Mouse (Mus musculus): ENCODE results near the gene Hcrtr2. TPM values are rescaled to one million over a fixed set of nuclear protein-coding genes. Genes with fewer than 3 reads are reported as not detected.

Gene Hcrtr2
- 1 to 10 TPM; 3.0 to 3.5 TPM for total RNA-seq (2021)

DNA sequence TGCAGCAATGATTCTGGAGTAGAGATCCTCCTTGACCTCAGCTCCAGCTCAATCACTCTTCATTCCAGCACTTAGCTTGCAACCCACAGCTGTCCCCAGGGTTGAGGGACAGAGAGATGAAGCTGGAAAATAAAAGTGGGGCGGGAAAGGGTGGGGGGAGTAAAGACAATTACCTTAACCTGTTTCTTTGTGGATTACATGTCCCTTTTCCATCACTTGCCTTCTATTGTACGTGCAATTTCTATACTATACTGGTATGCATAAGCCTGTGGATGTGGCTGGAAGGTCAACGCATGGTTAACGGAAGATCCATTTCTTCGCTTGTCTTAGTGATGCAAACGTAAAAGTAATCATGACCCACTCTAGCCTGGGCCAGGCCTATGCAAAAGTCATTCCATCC lies at the start of gene Hcrtr2:
Gene Hcrtr2, minus strand, starts transcription at position 101 of the 400 bp plus-strand sequence.
- DNase-seq (ENCODE audit: low spot score in 2 of 2), result no peak
- intact Hi-C loops (cut with DNase I), result no loop called here

DNA sequence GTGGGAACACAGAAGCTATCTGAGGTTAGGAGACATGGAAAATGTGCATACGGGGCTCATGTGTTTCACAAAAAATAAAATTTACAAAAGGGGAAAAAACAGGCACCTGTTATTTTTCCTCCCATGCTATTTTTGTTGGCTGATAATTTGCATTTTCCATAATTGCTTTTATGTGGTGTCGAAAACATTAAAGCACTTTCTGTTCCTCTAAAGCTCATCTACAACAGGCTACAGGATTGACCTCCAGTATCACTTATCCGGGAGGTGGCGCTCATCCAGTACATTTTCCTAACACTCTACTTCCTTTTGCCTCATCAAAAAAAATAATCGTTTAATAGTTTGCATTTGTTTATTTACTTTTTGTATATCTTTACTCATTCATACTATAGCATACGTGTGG lies 41.2 kb upstream of the Hcrtr2 start:
- DNase-seq (ENCODE audit: low spot score in 2 of 2), result no peak
- intact Hi-C loops (cut with DNase I), result no loop called here

DNA sequence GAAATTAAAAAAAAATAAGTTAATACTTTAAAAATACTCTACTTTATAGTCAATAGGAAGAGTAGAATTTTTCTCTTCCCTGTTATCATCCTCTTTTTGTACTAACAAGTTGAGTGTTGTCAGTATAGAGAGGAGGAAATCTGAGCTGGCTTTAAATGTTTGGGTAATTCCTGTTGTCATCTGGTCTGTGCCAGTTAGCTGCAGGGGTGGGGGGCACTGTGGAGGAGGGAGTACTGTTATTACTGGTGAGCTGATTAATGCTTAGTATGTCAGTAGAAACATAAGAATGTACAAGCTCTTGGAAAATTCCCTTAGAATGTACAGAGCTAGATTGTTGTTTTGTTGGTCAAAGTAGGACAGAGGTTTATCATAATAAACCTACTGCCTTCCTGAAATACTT lies 36.7 kb upstream of the Hcrtr2 start:
- DNase-seq (ENCODE audit: low spot score in 2 of 2), result no peak
- intact Hi-C loops (cut with DNase I), result no loop called here

DNA sequence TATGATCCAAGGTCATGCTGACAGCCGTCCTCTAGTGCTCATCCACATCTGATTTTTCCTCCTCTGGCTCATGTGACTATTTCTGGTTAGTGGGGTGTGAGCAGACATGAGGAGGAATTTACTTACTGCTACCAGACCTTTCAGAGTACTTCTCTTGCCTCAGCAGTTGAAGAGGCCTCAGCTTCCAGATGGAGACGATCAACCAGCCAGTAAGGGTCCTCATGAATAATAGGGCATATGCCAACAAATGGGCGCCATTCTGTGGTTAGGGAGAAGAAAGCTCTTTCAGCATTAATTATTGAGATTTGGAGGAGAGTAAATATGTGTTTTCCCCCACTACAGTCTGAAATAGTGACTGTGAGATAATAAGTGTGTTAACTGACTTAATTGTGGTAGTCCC lies 28.7 kb upstream of the Hcrtr2 start:
- DNase-seq (ENCODE audit: low spot score in 2 of 2), result no peak
- intact Hi-C loops (cut with DNase I), result no loop called here

DNA sequence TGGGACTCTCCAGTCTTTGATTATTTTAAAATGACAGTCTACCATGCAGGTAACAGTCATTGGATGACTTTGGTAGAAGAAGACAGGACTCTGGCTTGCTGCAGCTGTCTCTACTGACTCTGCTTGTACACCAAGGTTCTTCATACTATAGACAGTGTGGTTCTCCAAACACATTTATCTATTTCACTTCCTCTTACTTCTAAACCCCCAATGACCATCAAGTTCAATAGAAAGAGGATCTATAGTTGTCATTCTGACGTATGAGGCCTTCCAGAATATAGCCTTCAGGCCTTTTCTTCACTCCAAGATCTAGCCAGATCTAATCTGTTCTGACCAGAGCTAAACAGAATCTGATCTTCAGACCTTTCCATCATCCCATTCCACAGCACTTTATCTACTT lies 23.6 kb upstream of the Hcrtr2 start:
- no peak for DNase-seq (ENCODE audit: low spot score in 2 of 2)

DNA sequence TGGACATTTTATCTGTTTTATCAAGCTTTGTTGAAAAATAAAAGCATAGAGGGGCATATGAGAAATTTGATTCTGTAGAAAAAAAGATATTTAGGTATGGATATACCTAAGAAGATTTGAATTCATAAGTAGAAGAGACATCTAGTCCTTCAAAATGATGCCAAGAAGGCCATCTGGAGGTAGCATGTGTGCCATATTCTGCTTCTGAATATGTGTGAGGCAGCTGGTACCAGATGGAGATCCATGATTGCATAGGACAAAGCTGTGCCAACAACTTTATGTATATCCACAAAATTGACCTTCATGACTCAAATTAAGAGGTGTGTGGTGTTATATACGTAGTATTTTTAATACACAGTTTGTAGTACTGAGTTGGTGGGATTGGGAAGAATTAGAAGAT lies 7.4 kb upstream of the Hcrtr2 start:
- peak; percentile 10 to 83 for DNase-seq (ENCODE audit: low spot score in 2 of 2)
- intact Hi-C loops (cut with DNase I), result no loop called here

More for the DNA sequence above, 23.6 kb upstream of the Hcrtr2 start:
- intact Hi-C loops (cut with DNase I), result no loop called here

DNA sequence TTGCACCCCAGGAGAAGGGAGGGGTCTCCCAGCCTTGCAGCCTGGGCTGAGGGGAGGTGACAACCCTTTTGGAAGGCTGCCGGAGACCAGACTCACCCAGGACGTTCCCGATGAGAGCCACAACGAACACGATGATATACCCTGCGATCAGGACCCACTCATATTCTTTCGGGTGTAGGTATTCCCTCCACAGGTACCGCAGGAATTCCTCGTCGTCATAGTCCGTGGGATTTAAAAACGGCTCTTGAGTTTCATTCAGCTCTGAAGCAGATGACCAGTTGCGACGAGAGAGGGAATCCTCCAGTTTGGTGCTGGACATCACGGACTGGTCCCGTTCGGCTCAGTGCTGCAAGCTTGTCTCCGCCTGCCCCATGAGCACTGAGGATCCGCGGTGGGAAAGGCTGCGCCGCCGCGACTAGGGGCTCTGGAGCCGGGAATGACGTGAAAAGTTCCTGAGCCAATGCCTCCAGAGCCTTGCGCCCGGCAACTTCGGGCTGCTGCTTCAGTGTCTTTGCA lies 412 bp downstream of the Hcrtr2 start:
- peak; percentile 32 to 33 for DNase-seq (ENCODE audit: low spot score in 2 of 2)
- intact Hi-C loops (cut with DNase I), result no loop called here

DNA sequence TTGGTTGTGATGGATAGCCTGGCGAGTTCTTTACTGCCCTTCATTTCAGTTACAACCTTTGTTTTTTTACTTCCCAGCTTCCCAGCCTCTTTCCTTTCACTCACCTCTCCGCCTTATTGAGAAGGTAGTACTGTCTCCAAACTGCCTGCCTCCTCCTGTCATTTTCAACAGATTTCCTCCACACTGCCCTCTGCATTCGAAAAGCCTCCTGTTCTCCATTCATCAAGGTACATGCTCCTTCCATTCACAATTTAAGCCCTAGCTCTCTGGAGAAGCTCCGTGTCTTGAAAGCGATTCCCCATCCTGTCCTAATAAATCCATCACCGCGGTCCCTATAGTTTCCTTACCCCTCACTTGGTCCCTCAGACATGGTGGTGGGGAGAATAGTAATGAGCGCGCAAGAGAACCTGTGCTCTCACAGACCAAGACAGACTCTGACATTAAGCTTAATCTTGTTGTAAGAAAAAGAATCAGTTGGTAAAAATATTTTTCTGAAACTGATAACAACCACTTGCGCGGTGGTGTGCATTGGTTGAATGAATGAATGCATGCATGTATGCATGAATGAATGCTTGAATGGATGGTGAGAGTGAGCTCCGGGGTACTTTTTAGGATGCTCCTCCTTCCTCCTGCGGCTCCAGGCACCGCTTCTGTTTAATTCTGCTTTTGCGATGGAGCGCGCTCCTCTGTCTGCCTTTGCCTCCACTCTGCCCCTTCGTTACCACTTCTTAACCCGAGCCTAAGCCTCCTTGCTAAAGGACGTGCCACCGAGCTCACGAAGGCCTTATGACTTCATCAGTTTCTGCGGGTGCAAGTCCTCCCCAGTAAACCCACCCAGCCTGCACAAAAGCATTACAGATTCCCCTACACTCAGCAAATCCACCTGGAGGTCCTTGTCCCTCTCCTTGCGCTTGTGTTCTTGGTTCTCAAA lies 1.3 kb downstream of the Hcrtr2 start:
- intact Hi-C loops (cut with DNase I), result no loop called here
- DNase-seq (ENCODE audit: low spot score in 2 of 2), result peak; percentile 4 to 26

DNA sequence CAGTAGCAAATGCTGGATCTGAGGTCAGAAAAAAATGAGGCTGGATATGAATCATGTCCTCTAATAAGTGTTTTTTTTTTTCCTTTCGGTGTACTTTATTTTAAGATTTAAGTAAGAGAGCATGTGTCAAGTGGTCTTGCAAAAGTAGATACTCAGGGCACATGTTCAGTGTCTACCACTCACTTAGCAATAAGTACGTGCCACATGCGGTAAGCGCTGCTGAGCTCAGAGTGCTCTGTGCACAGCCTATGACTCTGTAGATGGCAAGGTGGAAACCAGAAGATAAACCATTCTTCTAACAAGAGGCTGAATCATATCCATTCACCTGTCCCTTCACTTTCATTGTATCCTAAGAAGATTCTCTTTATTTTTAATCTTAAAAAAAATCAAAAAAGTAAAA lies 2.1 kb downstream of the Hcrtr2 start:
- intact Hi-C loops (cut with DNase I), result no loop called here
- DNase-seq (ENCODE audit: low spot score in 2 of 2), result no peak

DNA sequence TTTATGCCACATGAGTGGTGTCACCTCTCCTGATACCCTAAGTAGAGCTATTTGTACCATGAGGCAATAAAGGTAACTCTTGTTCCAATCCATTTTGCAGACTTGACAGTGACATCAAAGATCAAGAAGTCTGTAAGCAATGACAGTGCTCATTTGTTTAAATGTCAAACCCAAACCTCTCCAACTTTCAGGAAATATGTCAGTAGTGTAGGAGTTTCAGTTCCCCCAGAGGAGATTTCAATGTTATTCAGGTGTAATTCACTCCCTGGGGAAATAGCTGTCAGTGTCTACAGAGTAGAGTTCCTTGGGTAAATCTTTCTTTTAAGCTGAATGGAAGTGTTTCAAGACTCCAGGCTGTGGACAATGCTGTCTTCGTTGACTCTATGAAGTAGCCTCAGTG lies 2.9 kb downstream of the Hcrtr2 start:
- intact Hi-C loops (cut with DNase I), result no loop called here
- DNase-seq (ENCODE audit: low spot score in 2 of 2), result no peak

DNA sequence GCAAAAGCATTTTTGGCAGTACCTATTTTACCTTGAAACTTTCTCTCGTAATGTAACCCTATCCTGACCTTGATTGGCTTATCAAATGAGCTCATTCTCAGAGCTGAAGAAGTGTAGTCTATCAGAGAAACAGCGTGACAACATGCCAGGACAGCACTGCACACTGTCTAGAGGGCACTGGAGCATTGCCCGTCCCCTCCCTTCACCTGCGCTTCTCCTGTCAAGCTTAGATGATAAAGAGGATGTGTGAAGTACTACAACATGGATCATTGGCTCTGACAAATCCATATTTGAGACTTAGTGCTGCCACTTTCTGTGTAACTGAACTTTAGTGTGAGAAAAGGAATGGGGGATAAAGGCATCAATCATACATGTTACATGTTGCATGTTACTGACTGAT lies 5.4 kb downstream of the Hcrtr2 start:
- intact Hi-C loops (cut with DNase I), result no loop called here
- no peak for DNase-seq (ENCODE audit: low spot score in 2 of 2)

DNA sequence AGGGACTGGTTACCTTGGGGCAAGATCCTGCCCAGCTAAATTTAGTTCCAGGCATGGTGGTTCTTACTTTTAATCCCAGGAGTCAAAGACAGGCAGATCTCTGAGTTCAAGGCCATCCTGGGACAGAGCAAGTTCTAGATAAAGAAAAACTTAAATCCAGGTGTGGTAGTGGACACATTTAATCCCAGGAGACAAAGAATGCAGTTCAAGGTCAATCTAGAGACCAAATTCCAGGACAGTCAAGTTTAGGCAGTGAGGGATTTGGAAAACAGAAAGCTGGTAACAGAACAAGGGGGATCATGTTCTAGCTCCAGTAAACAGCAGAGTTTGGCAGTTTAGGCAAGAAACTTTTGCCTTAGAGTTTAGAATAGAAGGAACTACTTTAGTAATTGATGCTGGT lies 8.6 kb downstream of the Hcrtr2 start:
- no peak for DNase-seq (ENCODE audit: low spot score in 2 of 2)
- intact Hi-C loops (cut with DNase I), result no loop called here

DNA sequence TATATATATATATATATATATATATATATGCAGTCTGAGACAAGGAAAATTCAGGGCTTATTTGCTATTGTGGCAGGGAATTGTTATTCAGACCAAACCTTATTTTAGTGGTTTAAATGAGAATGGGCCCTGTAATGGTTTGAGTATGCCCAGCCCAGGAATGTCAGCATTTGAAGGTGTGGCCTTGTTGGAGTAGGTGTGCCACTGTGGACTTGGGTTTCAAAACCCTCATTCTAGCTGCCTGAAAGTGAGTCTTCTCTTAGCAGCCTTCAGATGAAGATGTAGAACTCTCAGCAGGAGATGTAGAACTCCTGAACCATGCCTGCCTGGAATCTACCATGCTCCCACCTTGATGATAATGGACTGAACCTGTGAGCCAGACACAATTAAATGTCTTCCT lies 9.7 kb downstream of the Hcrtr2 start:
- DNase-seq (ENCODE audit: low spot score in 2 of 2), result no peak
- intact Hi-C loops (cut with DNase I), result no loop called here

DNA sequence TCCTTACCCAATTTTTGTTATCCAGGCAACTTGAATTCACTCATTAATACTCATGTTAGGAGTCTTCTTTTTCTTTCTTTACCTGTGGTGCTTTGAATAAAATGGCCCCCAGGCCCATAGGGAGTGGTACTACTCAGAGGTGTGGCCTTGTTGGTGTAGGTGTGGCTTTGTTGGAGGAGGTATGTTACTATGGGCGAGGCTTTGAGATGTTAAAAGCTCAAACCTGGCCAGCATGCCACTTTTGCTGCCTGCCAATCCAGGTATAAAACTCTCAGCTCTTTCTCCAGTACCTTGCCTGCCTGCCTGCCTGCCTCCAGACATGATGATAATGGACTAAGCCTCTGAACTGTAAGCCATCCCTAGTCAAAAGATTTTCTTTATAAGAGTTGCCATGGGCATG lies 11.4 kb downstream of the Hcrtr2 start:
- DNase-seq (ENCODE audit: low spot score in 2 of 2), result no peak
- intact Hi-C loops (cut with DNase I), result no loop called here

DNA sequence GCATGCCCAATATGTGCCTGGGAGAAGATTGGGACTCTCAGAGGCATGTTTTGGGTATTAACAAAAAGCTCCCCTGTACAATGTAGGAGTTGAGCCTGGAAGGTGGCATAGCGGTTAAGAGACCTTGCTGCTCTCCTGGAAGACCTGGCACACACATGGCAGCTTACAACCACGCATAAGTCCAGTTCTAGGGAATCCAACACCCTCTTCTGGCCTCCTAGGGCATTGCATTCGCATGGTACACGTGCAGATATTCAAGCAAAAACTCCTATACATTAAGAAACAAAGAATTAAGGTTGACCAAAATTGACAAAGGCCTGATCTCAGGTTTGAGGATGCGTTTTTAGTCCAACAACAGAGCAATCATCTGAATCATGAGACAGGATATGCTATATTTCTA lies 32.3 kb downstream of the Hcrtr2 start:
- no peak for DNase-seq (ENCODE audit: low spot score in 2 of 2)
- intact Hi-C loops (cut with DNase I), result no loop called here

DNA sequence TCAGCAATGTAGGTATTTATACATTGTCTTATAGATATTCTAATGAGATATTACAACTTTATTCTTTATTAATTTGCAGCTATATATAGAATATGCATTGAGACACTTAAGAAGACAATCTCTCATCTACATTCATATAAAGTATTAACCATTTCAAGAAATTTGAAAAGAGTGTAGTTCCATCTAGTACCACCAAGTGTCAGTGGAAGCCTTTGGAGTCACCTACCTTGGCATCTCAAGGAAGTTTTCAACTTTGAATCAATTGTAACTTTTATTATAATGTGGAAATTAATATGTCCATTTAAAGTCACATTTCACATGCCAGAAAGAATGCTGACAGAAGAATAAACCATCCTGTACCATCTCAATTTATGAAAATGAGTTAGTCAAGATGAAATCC lies 52.8 kb downstream of the Hcrtr2 start:
- DNase-seq (ENCODE audit: low spot score in 2 of 2), result no peak
- intact Hi-C loops (cut with DNase I), result loop anchor here (2.0 to 10.0 kb wide), 3 partner anchors 391 to 1110 kb away; no protein-coding TSS in a partner anchor

DNA sequence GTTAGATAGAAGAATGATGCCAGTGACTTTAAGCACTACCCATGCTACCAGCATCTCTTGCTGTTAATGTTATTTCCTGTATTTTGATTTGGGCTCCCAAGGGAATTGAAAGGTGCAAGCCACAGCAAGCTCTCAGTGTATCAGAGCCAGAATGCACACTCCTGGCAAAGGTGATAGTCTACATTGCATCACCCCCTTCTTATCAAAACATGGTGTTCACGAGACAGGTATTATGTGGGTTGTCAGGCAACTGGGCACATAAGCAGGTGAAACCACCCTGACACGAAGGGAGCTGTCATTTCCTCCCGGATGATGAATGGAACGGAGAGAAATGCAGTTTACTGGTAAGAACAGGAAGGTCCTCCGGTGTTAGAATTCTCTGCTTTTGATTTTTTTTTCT lies 65.9 kb downstream of the Hcrtr2 start:
- intact Hi-C loops (cut with DNase I), result no loop called here
- no peak for DNase-seq (ENCODE audit: low spot score in 2 of 2)

DNA sequence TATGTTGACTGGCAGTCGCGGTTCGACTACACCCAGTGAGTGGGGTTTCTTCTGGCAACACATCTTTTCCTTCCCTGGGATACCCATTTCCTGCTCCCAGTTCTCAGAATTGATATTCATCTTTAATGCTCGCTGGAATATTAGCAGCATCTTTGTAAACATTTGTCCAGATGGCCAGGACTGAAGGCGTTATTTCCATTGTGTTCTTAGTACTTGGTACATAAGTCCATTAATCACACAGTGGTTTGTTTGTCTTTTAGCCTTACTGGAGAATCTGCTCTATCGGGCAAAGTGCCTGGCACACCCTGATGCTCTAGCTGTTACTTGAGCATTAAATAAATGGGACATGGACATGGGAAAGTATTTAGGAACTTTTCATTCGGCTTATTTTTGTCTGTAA lies 71.1 kb downstream of the Hcrtr2 start:
- intact Hi-C loops (cut with DNase I), result no loop called here
- no peak for DNase-seq (ENCODE audit: low spot score in 2 of 2)

DNA sequence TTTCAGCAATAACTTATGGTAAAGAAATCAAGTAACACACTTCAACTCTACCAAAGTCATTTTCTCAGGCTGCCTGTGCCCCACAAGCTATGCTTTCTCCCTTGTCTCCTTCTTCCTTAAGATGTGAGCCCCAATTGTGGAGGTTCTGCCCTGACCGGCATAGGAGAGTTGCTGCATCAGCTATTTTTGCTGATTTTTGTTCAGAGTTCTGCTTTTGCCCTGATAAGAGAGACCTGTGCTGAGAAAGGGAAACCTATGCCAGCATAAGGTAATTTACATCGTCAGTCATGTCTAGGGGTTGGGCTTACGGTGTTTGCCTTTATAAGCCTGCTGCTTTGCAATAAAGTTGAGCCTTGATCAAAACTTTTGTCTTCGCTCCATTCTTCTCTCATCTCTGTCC lies 71.5 kb downstream of the Hcrtr2 start:
- DNase-seq (ENCODE audit: low spot score in 2 of 2), result no peak
- intact Hi-C loops (cut with DNase I), result no loop called here

DNA sequence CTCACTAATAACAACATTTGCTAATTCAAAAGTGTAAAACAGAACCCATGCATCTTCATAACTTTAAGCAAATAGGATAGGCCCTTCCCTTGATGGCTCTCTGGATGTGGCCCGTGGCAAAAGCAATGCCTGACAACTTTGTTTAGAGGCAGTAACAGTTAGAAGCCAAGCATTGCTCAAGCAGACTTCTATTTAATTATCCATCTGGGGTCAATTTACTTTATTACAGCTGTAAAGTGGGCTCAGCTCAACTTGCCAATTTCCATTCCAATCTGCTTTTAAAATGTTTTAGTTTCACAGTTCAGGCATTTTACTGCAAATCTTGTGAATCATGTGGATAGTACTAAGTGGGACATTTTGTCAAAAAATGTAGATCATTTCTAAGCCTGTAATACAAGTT lies 81.3 kb downstream of the Hcrtr2 start:
- DNase-seq (ENCODE audit: low spot score in 2 of 2), result no peak

DNA sequence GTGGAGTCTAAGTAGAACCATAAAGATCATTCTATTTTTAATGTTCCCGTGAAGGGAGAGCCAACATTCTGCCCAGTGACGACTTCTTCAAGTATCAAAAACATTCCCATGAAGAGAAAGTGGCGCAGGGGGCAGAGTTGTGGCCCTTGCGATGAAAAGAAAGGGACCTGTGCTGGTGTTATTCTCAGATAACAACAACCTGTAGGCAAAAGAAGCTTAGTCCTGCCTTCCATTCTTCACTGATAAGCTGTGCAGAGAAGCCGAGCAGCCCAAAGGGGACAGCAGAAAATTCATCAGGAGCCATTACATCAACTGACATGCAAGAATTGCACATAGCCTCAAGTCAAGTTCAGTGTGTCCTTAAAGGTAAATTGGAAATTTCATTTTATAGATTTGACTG lies 85.7 kb downstream of the Hcrtr2 start:
- DNase-seq (ENCODE audit: low spot score in 2 of 2), result no peak
- intact Hi-C loops (cut with DNase I), result loop anchor here (5.0 kb wide), 1 partner anchor 111 kb away; no protein-coding TSS in a partner anchor

More for the DNA sequence above, 81.3 kb downstream of the Hcrtr2 start:
- intact Hi-C loops (cut with DNase I), result no loop called here
